Mouse (Mus musculus): ENCODE data around the gene Nfatc4.

DNA sequence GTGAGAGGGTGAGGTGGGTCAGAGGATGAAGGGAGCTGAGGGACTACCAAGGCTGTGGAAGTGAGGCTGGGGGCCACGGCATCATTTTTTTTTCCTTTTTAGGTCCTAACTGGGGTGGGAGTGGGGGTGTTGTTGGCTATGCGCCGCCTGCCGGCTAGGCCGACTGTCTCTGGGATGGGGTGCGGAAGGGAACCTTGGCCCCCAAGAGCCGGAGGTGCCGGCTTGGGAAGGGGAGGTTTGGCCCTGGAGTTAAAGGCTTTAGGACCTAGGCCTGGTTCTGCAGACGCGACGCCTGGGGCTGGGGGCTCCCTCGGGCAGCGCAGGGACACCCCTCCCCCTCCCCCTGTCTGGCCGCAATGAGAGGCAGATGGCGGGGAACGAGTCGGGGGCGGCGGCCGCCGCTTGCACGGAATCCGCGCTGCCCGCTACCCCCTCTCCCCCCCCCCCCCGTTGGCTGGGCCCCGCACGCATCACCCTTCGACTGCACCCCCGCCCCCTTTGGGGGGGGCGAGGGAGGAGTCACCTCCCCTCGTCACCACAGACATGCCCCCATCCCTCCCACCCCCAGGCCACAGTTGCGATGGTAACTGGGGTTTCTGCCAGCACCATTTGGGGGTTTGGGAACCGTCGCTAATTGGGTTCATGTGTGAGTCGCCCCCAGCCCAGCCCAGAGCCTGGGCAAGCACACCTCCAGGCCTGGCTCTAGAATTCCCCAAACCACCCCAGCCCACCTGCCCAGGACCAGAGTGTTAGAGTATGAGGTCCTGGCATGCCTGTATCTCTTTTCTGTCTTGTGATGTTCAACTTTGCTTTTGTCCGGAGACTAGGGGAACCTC, 2.5 kb downstream of the Nfatc4 start:
- TF ChIP-seq MYOG (IDR thresholded peaks at IDR 0.05; ENCODE audit: control insufficient read depth in 1 of 3, insufficient read depth in 1 of 3, insufficient read length in 2 of 3, low read depth in 2 of 3) (no peak), POLR2A (IDR thresholded peaks at IDR 0.05; ENCODE audit: insufficient read length, low read depth) (no peak), E2F4 (IDR thresholded peaks at IDR 0.05; ENCODE audit: insufficient read depth) (no peak), POLR2AphosphoS2 (IDR thresholded peaks at IDR 0.05; ENCODE audit: insufficient read length, low read depth) (no peak), USF1 (IDR thresholded peaks at IDR 0.05; ENCODE audit: low read depth) (no peak)
